Mouse (Mus musculus) left cerebral cortex, adult 9 months (tissue): Measurements from ENCODE around the gene Kif18b.
A peak's percentile ranks its signal among the peaks of the same experiment; 100 is the strongest.

ENCODE experiments used
- DNase-seq, 2 experiments: peaks; one replicate each; pipeline ENCODE4 v3.0.0; 2022; ENCODE audit warnings: low spot score in 2 of 2

Kif18b gene

GRCm38 (mm10) chr11:102880585-102881313 lies 44.2 kb downstream of the Kif18b start, which contains the start of the genes Eftud2 and Ccdc103:
Gene Eftud2 (minus strand): TSS chr11:102880985.
Gene Ccdc103 (plus strand): TSS chr11:102881204.
- DNase-seq = peak; percentile 85 to 96

DNA sequence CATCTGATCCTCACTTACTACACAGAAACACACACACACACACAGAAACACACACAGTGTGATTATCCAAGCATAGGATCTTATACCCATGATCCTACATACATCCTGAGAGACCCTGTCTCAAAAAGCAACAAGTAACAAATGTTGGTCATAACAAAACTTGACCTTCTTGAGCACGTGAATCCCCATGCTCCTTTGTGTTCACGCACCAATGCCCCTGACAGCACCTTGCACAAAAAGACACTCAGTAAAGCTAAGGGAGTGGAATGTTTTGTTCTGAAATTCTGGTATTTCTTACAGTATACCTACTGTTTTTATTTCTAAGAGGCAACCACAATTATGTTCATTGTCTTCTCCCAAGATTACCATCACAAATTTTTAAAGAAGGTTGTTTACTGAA lies 45.4 kb downstream of the Kif18b start:
- DNase-seq = no peak

DNA sequence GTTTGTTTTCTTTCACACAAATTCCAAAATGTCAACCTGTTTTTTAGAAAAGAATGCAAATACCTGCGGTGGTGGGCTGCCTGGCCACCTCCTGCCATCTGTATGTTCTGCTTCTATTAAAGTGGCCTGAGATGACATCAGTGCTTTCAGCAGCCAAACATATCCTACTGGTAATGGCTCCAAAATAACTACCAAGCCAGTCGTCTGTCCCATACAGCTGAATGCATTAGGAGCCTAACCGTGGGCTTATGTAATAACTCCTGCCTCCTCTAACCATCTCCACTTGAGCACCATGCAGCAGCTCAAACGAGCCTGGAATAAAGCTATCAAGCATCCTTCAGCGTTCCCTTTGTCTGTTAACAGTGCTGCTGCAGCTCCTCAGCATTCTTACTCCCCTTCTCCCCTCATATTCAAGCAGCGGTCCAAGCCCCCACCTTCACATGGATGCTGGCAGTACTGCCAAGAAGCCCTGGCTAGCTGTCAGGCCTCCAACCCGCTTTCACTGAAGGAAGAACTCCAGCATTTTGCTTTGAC lies 50.1 kb downstream of the Kif18b start:
- DNase-seq = peak; percentile 71 to 83

- peak in 1 of 2 experiments; percentile 76 for DNase-seq
Measured at GRCm38 (mm10) chr11:102864272-102864671, 60.7 kb downstream of the Kif18b start.

GRCm38 (mm10) chr11:102859933-102860332 lies 65.0 kb downstream of the Kif18b start:
- DNase-seq = peak in 1 of 2 experiments; percentile 63

DNA sequence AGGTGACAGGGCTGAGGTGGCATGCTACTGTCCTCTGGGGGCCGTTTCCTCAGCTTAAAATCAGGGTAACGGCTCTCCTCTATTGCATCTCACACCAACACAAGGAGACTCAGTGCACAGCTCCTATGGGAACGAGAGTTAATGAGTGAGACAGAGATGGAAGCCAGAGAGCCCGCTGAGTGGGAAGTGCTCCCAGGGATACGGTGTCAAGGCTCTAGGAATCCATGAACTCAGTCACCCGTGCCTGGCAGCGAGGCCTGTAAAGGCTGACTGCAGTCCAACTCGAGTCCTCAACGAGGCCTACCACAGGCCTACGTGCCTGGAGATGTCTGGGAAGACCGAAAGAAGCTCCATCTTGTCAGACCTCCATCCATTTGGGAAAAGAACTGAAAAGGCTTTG lies 66.0 kb downstream of the Kif18b start:
- no peak for DNase-seq

DNA sequence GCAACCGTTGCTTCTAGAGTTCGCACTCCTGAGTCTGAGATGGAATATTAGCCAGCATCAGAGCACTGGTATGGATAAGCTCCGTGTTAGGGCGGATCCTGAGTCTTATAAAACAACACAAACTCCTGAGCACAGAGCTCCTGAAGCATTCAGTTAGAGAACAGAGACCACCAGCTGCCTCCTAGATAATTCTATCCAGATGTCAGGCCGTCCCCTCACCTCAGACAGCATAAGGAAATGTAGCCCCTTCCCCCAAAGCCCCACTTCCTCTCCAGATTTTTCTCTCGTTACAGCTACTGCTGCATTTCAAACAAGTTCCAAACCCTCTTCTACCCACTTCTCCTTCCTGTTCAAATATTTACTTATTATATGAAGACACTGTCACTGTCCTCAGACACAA lies 69.0 kb downstream of the Kif18b start:
- DNase-seq = no peak
